Mouse (Mus musculus) ES-E14 (cell line): ENCODE measurements around the gene Ptprs.

Experiments used
- ZC3H11A ChIP-seq: IDR thresholded peaks from 2 replicates; pipeline ENCODE4 v1.6.1; 2012; ENCODE audit warnings: low read depth, mild to moderate bottlenecking, inconsistent platforms, low read length, borderline replicate concordance
- ZNF384 ChIP-seq: IDR thresholded peaks from 2 replicates; pipeline ENCODE4 v1.6.1; 2012; ENCODE audit warnings: low read depth, low read length, inconsistent platforms

GRCm38 (mm10) chr17:56431582-56431981 is 44.7 kb downstream of the Ptprs start:
- no peak for TF ChIP-seq ZC3H11A
- TF ChIP-seq ZNF384 = no peak
